8 mouse cellular contexts compared by ENCODE assay signal in genomic region chr19:18631161-18631643, GRCm38 (mm10). TPM values are rescaled to one million over a fixed set of nuclear protein-coding genes. Genes with fewer than 3 reads are reported as not detected.
A peak's percentile ranks its signal among the peaks of the same experiment; 100 is the strongest.
DNase-seq lines count a peak whose midpoint lies in the region; ATAC-seq and TF ChIP-seq lines count a peak whose summit lies in the region.

No protein-coding gene starts in this region.

- DNase-seq in adrenal gland, postnatal 36 days, result peak; percentile 74 to 87
- peak; percentile 72 for DNase-seq in gastrocnemius, adult 18-20 months (ENCODE audit: low spot score)
- DNase-seq in layer of hippocampus, postnatal 25 days (ENCODE audit: extremely low spot score in 1 of 2, low spot score in 1 of 2), result peak; percentile 24 to 28
- DNase-seq in lung, postnatal 36 days, result peak; percentile 77
- peak; percentile 13 for DNase-seq in retina, postnatal 7 days (ENCODE audit: low read depth, low spot score)
- peak; percentile 58 for DNase-seq in urinary bladder, postnatal 25 days (ENCODE audit: low spot score)

- H3K4me1 ChIP-seq in E14TG2a.4 (replicated peaks; ENCODE audit: low read depth, low read length), result peaks cover 50% of the 10 kb centered on the region
- peaks cover 16% of the 10 kb centered on the region; the same call in 1 of the 2 replicates for H3K4me1 ChIP-seq in hindbrain, embryonic 13.5 days (replicated peaks)

- H3K4me2 ChIP-seq in hindbrain, embryonic 13.5 days, result peak overlapping the region; percentile 86

- no peaks in the 10 kb centered on the region for H3K9me3 ChIP-seq in E14TG2a.4 (ENCODE audit: low read length)
- no peaks in the 10 kb centered on the region for H3K9me3 ChIP-seq in hindbrain, embryonic 13.5 days

- H3K27ac ChIP-seq in hindbrain, embryonic 13.5 days, result peak overlapping the region; percentile 79

- H3K4me3 ChIP-seq in E14TG2a.4 (replicated peaks; ENCODE audit: low read length), result peak overlapping the region; percentile 96
- H3K4me3 ChIP-seq in hindbrain, embryonic 13.5 days, result peak overlapping the region; percentile 81

- WGBS in hindbrain, embryonic 13.5 days, result under 1% methylated on average over 40 of the region's 40 CpGs

- peak; percentile 67 for ATAC-seq in hindbrain, embryonic 13.5 days (ENCODE audit: low FRiP score)

- TF ChIP-seq CTCF in E14TG2a.4 (conservative IDR thresholded peaks at IDR 0.05; ENCODE audit: low read length), result no peak

- H3K9ac ChIP-seq in hindbrain, embryonic 13.5 days, result peak overlapping the region; percentile 81

- no peaks in the 10 kb centered on the region for H3K27me3 ChIP-seq in E14TG2a.4 (ENCODE audit: insufficient read depth, low read length)
- H3K27me3 ChIP-seq in hindbrain, embryonic 13.5 days, result peaks cover 8% of the 10 kb centered on the region; the same call in 1 of the 2 replicates

- no peaks in the 10 kb centered on the region for H3K36me3 ChIP-seq in E14TG2a.4 (ENCODE audit: insufficient read depth, low read length)
- H3K36me3 ChIP-seq in hindbrain, embryonic 13.5 days, result no peaks in the 10 kb centered on the region

RNA-seq across cellular contexts. Expression of gene Ostf1, which starts 0.4 kb away (rescaled TPM):
- 100 to 1,000 TPM; 127 to 163 TPM for total RNA-seq in adrenal gland, postnatal 36 days (2021)
- total RNA-seq in gastrocnemius, adult 18-20 months (2021), result 10 to 100 TPM; 24.2 to 24.3 TPM
- 45.9 and 54.5 TPM in 2 replicates for polyA plus RNA-seq in hindbrain, embryonic 13.5 days (2015; fragmentation: Nextera tagmentation; extraction: Ambion mirVana)
- 10 to 100 TPM; 29.2 to 30.5 TPM for total RNA-seq in layer of hippocampus, postnatal 25 days (2021)

RNA-seq across cellular contexts. Expression of gene Nmrk1, which starts 0.5 kb away (rescaled TPM):
- total RNA-seq in adrenal gland, postnatal 36 days (2021), result 10 to 100 TPM in 1 of 2 experiments, 1 to 10 TPM in 1; 9.0 to 17.7 TPM
- total RNA-seq in gastrocnemius, adult 18-20 months (2021), result 1 to 10 TPM; 2.6 to 3.5 TPM
- polyA plus RNA-seq in hindbrain, embryonic 13.5 days (2015; fragmentation: Nextera tagmentation; extraction: Ambion mirVana), result 8.5 and 9.8 TPM in 2 replicates
- total RNA-seq in layer of hippocampus, postnatal 25 days (2021), result 1 to 10 TPM; 6.5 to 7.2 TPM

RNA-seq across cellular contexts. Expression of gene Carnmt1, which starts 39.4 kb away (rescaled TPM):
- total RNA-seq in adrenal gland, postnatal 36 days (2021), result 10 to 100 TPM; 26.9 to 27.9 TPM
- total RNA-seq in gastrocnemius, adult 18-20 months (2021), result 100 to 1,000 TPM; 129 to 137 TPM
- 15.2 and 15.8 TPM in 2 replicates for polyA plus RNA-seq in hindbrain, embryonic 13.5 days (2015; fragmentation: Nextera tagmentation; extraction: Ambion mirVana)
- total RNA-seq in layer of hippocampus, postnatal 25 days (2021), result 10 to 100 TPM; 10.8 to 15.0 TPM

Comparison
In these comparisons a context has a peak if more than half of its experiments do, and no peak if none do; other contexts are left out.
1. Peak in every context shown above with its lines: DNase-seq, ATAC-seq, H3K4me3 ChIP-seq and H3K27ac ChIP-seq.
2. DNase-seq: peak in every context shown above with its lines; median percentile 80 in adrenal gland, postnatal 36 days; 77 in lung, postnatal 36 days; 72 in gastrocnemius, adult 18-20 months; 58 in urinary bladder, postnatal 25 days; 26 in layer of hippocampus, postnatal 25 days; 13 in retina, postnatal 7 days.
3. RNA of gene Ostf1, which starts 0.4 kb away (total RNA-seq): 127 to 163 TPM in adrenal gland, postnatal 36 days; 29.2 to 30.5 TPM in layer of hippocampus, postnatal 25 days and 24.2 to 24.3 TPM in gastrocnemius, adult 18-20 months; every median in the first group is over 4 times any median in the second.
4. RNA of gene Carnmt1, which starts 39.4 kb away (total RNA-seq): 129 to 137 TPM in gastrocnemius, adult 18-20 months; 26.9 to 27.9 TPM in adrenal gland, postnatal 36 days and 10.8 to 15.0 TPM in layer of hippocampus, postnatal 25 days; every median in the first group is over 4 times any median in the second.